Mouse (Mus musculus) spleen, postnatal 4 days (tissue): ENCODE measurements around the gene Hdgfl2.
"Not testable (repeated sequence)": the region's sequence is repeated elsewhere in the genome, so short reads cannot be mapped to it uniquely, and the experiment has no call there.

Experiments
- DNase-seq, 2 experiments: peaks; one replicate each; pipeline ENCODE4 v3.0.0; 2022; ENCODE audit warnings: low spot score in 2 of 2

Hdgfl2 gene

DNA sequence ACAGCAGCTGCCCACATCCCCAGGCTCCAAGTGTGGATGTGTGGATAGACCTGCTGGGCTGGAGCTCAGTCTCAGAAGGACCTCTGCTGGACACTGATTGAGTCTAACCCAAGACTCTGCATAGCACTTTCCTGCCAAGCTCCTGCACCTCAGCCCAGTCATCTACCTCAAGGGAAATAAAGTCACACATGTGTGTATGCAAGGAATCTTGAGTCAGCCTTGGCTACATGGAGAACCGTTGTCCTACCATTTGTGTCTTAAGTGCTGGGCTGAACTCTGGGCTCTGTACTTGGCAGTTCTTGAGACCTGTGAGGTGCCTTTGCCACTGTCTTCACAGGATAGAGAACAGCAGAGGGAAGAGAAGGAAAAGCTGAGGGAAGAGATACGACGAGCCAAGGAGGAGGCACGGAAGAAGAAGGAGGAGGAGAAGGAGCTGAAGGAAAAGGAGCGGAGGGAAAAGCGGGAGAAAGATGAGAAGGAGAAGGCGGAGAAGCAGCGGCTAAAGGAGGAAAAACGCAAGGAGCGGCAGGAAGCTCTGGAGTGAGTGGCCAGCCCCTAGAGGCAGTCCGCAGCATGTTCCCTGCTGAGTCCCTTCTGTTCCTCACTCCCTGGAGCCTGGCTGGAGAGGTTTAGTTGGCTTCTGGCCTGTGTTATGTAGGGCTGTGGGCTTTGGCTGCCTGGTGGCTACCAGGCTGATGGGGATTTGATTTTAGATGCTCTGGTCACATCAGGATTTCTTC is 21.9 kb upstream of the Hdgfl2 start:
- no peak for DNase-seq

DNA sequence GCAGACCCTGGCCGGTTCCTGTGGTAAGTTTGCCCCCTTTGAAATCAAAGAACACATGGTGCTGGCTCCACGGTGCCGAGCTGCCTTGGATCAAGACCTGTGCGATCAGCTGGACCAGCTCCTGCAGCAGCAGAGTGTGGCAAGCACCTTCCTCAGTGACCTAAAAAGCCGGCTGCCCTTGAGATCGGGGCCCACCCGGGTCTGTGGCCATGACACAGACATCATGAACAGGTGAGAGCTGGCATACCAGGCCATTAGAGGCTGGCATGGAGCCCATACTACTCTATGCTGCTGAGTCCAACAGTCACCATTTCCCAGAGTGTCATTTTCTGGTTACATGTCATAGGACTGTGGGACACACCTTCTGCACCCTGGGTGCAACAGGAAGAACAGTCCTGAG is 17.4 kb upstream of the Hdgfl2 start:
- no peak for DNase-seq

DNA sequence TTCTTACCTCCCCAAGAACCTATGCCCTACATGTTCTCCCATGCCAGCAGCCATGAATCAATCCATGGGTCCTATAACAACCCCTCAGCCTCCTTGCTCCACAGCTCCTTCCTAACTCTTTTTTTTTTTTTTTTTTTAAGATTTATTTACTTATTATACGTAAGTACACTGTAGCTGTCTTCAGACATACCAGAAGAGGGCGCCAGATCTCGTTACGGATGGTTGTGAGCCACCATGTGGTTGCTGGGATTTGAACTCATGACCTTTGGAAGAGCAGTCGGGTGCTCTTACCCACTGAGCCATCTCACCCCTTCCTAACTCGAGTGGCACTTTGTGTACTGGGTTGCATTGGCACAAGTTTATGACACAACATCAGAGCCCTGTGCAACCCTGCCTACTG is 13.7 kb upstream of the Hdgfl2 start:
- not testable (repeated sequence) for DNase-seq

DNA sequence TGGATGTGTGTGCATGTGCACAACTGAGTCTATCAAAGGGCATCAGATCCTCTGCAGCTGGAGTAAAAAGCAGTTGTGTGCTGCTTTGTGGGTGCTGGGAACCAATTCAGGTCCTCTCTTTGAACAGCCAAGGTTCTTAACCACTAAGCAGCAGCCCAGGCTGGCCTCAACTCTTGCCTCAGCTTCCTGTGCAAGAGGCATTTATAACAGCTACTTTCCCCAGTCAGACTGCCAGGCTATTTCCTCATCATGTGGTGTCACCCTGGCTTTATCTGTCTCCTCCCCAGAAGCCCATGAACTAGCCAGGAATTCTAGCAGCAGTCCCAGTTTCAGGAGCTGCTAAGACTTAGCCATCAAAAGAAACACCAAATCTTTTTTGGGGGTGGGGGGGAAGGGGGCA is 13.0 kb upstream of the Hdgfl2 start:
- no peak for DNase-seq

DNA sequence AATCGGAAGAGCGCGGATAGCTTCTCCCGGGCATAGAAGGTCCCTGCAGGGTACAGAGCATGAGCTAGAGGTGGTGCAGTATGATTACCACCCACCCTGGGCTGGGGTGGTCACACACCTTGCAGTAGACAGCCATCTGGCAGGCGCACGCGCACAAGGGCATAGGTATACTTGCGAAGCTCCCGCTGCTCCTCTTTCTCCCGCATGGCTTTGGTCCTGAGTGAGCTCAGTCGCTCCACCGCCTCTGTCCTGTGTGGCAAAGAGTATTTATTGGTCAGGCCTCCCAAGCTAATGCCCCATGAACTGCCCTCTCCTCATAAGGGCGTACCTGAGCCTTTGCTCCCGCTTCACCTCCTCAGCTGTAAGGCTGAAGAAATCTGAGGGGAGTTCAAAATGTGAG is 10.4 kb upstream of the Hdgfl2 start:
- DNase-seq, result no peak

DNA sequence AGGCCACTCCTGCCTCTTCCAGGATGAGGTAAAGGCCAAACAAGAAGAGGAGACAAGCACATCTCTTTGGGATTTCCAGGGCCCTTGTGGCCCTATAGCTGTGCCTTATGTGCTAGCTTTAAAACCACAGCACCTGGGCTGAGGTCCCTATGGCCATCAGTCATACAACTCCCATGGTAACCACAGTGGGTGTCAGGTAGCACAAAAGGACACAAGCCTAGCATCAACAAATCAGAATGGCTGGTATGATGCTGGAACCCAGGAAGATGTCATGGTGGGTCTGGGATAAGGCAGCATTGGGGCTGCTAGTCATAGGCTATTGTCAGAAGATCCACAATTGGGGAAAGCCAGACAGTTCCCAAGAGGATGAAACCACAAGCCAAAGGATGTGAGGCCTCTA is 8.3 kb upstream of the Hdgfl2 start:
- no peak for DNase-seq

DNA sequence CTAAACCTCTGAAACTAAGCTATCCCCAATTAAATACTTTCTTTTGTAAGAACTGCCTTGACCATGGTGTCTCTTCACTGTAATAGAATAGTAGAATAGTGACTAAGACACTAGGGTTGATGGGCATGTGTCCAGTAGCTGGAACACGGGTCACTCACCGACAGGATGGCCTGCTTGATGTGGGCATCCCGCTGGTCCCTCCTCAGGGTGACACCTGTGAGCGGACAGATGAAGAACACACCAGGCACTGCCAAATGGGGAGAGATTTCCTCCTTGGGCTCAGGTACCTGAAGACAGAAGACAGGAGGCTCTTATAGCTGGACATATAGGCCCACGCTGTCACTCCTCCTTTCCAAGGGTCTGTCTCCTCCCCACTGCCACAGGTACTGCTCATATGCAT is 7.2 kb upstream of the Hdgfl2 start:
- DNase-seq, result no peak

DNA sequence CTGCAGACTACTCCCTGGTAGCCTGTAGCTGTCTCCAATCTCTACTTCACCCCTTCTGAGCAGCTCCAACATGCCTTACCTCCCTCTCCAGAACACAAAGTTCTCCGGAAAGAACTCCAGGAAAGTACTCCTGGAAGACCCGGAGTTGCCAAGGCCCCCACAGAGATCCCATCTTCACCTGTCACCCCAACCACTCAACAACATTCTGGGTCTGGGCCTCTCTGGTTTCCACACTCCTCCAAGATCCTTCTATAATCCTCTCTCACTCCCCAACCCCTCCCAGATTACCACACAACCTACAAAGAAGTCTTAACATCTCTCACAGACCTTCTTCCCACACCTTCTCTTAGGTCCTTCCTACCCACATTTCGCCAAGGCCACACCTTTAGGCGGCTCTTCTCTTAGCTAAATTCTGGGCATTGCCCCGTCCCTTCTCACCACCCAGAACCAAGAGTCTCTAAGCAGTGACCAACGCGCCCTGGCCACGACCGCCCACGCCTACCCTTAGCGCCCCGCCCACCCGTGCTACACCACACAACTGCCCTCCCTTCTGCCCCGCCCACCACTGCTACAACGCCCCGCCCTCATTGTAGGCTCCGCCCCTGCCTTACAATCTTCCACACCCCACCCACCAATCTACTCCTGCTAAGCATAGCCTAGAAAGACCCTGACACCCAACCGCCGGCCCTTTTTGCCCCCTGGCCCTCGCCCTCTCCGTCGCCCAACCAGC is 5.2 kb upstream of the Hdgfl2 start:
- DNase-seq, result peak; percentile 87 to 93

DNA sequence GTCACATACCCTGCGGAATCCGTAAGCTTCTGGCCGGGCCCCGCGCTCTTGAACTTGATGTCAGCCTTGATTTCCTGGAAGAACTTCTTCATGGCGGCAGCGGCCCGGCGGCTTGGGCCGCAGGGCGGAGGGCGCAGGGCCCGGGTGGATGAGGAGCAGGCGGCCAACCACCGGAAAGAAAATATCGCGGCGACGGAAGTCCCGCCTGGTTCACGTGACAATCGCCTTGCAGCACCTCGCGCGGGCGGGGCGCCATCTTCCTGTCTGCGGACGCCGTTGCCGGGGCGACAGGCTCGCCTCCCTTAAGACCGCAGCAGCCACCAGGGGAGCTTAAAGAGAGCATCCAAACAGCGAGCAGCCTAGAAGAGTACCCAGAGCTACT is 4.6 kb upstream of the Hdgfl2 start, which contains the start of gene Ubxn6:
Gene Ubxn6, minus strand, starts transcription at position 202 of the 382 bp plus-strand sequence.
- DNase-seq, result peak; percentile 94 to 97

DNA sequence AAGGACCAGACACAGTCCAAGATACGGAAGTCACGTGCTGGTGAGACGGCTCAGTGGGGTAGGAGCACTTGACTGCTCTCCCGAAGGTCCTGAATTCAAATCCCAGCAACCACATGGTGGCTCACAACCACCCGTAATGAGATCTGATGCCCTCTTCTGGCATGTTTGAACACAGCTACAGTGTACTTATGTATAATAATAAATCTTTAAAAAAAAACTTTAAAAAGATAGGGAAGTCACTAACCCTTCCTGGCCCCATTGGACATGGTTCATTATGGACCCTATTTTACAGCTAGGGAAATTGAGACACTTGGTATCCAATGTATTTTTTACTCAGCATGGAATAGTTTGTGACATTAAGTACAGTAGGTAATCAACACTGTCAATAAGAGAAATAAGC is 1.9 kb upstream of the Hdgfl2 start:
- DNase-seq, result no peak

DNA sequence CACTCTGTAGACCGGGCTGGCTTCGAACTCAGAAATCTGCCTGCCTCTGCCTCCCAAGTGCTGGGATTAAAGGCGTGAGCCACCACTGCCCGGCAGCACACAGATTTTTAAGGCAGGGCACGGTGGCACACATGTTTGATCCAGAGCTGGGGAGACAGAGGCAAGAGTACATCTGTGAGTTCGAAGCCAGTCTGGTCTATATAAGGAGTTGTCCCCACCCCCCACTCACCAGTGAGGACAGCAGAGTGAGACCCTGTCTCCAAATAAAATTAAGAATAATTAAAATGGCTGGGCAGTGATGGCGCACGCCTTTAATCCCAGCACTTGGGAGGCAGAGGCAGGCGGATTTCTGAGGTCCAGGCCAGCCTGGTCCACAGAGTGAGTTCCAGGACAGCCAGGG is 1.1 kb upstream of the Hdgfl2 start:
- not testable (repeated sequence) for DNase-seq

DNA sequence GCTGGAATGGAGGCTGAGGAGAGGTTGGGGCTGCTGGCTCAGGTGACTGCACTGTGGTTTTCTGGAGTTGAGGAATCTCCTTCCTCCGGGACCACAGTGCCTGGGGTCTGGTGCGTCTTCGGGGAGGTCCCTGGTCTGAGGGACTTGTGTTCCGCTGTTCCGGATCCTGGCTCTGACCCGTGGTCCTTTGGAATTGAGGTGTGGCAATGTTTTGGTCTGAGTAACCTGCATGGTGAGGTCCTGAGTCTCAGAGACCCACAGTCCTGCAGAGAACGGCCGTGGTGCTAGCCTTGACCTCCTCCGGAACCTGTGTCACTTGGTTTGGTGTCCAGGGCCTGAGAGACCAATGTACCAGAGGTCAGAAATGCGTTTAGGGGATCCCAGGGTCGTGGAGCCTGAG is 487 bp downstream of the Hdgfl2 start:
- peak; percentile 28 to 76 for DNase-seq

DNA sequence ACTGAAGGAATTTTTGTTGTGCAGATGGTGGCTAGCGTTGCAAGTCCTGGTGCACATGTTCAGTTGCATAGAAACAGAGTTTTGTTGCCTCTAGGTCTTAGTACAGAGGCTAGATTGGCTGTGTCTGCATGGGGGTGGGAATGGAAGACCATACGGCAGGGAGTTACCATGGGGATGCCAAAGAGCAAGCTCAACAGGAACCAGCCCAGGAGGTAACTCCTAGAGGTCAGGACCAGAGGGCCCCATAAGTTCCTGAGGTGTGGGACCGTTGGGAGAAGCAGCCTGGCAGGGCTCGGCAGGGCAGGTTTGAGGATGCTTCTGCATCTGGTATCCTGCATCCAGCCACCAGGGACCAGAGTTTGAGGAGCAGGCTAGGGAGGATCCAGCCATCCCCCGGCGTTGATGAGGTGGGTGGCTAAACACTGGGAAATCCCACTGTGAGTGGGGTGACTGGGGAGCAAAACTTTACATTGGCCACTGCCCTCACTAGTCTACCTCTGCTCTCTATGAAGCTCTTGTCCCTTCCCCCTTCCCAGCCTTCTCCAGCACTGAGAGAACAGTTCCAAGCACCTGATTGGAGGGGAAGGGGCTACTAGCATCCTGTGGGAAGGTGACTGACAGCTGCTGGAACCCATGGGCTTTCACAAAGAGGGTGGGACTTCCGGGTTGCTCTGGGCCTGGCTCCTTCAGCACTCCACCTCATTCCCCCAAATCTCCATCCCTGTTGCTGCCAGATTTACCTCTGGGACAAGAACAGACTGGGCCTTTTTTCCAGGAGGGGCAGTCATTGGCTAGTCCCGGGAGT is 1.5 kb downstream of the Hdgfl2 start:
- DNase-seq, result no peak

DNA sequence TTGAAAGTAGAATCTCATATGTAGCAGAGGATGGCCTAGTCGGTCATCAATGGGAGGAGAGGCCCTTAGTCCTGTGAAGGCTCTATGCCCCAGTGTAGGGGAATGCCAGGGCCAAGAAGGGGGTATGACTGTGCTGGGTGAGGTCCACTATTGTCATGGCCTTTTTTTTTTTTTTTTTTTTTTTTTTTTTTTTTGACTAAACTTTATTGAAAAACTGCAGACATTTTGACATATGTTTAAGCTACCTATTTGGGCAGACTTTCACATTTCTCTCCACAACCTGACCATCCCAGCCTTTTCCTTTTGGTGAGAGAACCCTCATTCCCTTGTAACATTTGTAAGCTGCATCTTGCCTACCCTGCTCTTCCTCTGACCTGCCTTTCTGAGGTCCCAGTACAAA is 12.9 kb downstream of the Hdgfl2 start:
- no peak for DNase-seq

DNA sequence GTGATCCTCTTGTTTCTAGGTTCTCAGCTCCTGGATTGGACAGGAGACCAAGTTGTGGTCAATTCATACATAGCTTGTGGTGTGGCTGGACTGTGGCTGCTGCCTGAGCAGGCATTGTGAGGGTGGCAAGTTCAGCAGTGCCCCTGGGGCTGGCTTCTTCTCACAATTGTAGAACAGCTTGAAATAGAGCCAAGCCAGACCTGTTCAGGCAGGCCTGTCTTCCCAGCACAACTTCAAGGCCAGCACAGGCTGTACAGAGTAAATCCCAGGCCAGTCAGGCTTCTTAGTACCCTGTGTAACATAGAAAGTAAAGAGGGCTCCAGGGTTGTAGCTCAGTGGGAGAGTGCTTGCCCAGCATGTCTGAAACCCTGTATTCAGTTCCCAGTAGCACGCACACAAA is 13.4 kb downstream of the Hdgfl2 start:
- DNase-seq, result no peak

DNA sequence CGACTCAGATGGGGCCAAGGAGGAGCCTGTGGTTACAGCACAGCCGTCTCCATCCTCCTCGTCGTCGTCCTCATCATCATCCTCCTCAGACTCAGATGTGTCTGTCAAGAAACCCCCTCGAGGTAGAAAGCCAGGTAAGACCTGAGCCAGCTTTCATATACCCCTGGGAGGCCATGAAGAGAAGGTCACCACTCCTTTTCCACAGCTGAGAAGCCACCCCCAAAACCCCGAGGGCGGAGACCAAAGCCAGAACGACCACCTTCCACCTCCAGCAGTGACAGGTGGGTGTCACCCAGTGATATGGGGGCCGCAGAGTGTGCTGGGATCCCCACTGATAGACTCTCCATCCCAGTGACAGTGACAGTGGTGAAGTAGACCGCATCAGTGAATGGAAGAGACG is 17.4 kb downstream of the Hdgfl2 start:
- no peak for DNase-seq

DNA sequence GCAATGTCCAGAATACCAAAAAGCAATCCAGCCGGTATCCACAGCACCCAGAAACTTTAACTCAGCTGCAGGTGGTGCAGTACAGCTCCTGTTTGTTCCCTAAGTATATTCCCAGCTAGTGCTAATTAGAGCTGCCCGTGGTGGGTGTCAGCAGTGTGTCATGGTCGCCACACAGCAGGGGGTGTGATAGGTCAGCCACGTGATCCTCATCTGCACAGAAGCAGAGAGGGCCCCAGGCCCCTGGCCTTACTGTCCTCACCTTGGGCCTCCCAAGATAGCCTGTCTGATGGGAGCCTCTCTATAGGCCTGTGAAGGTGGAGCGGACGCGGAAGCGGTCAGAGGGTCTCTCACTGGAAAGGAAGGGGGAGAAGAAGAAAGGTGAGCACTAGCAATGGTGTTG is 18.7 kb downstream of the Hdgfl2 start:
- no peak for DNase-seq

DNA sequence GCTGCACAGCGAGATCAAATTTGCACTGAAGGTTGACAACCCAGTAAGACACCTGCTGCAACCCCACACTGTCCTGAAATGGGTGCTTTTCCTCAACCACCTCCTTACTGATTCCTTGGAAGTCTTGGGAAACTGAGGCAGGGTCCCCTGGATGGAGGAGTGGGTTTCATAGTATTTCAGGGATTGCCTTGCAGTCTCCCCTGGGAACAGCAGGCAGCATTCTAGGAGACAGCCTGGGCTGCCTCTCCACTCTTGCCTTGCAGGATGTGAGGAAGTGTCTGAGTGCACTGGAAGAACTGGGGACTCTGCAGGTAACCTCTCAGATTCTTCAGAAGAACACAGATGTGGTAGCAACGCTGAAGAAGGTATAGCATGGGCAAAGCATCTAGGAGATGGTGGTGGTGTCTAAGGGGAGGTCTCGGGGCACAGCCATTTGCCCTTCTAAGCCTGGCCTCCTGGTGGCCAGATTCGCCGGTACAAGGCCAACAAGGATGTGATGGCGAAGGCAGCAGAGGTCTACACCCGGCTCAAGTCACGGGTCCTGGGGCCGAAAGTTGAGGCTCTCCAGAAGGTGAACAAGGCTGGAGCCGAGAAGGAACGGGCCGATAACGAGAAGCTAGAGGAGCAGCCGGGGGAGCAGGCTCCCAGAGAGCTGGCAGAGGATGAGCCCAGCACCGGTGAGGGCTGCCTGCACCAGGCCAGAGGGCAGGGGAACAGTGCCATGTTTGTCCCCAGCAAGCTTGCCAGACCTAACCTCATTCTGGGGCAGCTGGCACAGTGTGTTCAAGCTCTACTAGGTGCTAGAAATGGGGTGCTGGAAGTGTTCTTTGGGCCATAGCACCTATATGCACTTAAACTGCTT is 19.5 kb downstream of the Hdgfl2 start:
- DNase-seq, result no peak

DNA sequence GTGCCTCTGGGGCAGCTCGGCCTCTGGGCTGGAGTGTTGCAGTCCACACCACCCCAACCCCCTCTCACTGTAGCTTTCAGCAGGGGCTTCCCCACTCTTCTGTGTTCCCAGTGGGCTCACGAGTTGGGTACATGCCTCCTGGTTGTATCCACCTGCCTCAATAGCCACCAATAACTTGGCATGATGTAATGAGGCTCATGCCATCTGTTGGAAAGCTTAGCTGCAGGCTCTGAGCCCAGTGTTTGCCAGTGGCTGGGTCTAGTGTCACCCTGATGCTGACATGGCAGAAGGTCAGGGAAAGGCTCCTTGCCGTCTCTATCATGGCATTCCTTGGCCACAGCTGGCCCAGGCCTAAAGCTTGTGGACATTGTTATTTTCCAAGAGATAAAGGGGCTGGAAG is 21.4 kb downstream of the Hdgfl2 start:
- no peak for DNase-seq

DNA sequence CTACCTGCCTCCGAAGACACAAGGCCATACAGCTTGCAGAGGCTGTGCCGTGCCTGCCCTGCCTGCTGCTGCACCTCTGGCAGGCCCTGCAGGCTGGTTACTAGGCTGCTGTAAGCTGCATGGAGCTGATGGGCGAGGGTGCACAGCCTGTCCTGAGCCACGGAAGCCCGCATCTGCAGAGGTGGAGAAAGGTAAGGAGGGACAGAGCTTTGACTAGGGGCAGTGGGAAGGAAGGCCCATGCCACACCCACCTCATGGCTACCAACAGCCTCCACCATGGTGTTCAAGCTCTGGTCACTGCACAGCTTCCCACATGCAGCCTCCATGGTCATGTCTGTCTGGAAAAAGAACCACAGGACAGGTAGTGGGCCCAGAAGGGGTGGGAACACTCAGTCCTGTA is 22.7 kb downstream of the Hdgfl2 start:
- DNase-seq, result no peak

DNA sequence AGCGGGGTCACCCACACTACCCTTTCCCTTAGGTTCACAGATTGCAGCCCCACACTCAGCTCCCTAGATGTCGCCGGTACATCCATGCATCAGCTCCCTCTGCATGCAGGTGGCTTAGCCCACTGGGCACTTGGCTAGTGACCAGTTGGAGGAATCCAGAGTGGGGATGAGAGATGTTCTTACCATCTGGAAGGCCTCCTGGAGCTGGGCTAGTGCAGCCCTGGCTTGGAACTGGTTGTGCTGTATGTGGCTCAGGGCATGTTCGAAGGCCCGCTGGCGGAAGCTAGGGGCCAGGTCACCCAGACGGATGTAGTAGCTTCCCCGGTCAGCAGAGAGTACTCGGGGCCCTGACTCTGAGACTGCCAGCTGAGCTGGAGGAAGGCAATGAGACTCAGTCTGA is 23.5 kb downstream of the Hdgfl2 start:
- no peak for DNase-seq
